Mouse (Mus musculus) retina, postnatal 7 days (tissue): ENCODE measurements around the gene Prss46.

Experiments
- DNase-seq: peaks from one replicate; pipeline ENCODE4 v3.0.0-alpha.2; 2012; ENCODE audit warnings: low read depth, low spot score

The Prss46 gene

DNA sequence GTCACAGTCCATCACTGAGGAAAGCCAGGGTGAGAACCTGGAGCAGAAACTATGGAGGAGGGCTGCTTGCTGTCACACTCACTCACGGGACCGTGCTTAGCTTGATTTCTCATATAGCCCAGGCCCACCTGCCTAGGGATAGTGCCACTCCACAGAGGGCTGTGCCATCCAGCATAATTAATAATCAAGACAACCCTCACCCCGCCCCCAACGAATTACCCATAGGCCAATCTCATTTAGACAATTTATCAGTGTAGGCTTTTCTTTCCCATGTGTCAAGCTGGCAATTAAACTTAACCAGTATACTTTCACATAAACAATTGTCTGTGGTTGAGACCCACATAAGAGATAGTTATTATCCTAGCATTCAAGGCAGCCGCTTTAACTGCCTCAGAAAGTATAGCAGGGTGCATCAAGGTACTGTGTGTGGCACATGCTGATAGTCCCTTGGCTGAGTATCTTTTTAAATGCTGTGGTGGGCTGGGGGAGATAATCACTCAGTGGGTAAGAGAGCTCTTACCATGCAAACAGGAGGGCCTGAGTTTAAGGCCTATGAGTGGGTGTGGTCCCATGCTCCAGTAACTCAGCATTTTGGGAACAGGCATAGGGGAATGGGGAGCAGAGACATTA, 14.8 kb downstream of the Prss46 start:
- no peak for DNase-seq

DNA sequence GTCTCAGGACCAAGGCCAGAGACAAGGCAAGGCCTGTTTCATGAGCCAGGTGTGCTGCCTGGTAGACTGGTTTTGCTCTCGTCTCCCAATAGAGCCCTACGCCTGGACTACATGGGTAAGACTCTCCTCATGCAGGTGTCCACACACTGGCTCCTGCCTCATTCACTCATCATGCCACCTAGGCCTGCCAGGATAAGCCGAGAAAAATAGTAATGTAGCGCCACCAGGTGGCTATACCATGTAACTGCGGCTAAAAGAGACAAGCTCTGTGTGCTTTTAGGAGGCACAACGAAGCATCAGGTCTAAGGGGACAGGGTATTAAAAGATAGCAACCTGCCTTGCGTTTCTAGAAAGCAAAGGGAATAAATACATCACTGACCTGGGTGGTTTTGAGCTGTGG, 26.7 kb downstream of the Prss46 start:
- peak; percentile 32 for DNase-seq

DNA sequence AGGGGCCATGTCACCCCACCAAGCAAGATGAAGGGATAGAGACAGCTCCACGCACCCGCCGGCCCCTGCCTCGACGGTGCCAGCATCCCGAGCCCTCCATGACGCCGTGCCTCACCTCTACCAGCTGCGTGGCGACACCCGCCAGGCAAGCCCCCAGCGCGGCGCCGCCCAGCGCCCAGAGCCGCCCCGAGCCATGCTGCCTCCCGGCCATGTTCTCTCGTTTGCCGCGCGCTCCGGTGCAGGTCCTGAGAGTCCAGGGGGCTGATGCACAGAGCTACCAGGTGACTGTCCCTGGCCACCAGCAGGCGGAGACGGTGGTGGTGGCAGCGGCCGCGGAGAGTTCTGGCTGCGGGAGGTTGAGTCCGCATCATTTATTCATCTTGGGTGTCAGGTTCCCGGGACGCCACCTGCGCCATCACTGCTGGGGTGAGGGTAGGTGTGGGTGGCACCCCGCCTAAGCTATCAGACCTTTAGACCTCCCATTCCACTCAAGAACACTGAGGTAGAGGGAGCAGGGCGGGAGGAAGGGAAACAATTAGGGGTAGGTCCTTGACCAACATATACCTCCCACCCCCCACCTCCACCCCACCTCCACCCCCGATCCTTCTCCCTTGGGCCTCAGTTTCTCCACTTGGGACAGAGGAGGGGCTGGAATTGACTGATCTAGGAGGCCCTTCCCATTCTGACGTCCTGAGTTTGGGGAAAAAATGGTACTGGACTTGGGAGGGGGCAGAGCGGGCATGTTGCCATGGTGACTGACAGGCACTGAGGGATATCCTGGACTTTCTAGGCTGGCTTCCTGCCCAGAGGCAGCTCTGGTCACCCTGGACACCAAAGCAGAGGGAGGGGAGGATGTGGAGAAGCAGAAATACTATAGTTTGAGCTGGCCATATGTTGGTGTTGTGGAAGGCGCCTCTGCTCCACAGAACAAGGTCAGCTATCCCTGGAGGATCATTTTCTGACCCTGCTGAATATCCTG, 29.7 kb downstream of the Prss46 start:
- no peak for DNase-seq

DNA sequence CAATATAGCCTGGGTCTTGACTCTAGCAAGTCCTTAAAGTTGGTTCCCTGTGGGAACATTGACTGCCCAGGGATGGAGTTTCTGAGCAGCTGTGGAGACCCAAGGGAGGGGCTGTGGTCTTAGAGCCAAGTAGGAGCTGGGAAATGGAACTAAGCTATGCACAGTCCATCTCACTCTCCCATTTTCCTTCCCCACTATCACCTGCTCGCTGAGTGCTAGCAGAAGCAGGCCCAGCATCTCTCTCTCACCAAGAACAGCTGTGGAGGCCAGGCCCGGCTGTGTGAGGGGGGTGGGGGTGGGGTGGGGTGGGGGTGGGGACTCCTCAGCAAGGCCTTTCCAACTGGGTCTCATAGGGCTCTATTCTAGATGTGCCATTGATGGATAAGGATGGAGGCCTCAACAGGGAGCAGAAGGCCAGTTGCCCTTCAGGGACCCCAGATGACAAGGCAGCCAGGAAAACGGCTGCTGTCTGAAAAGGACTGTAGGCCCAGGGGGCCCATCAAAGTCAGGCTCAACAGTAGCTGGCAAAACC, 30.4 kb downstream of the Prss46 start:
- no peak for DNase-seq

DNA sequence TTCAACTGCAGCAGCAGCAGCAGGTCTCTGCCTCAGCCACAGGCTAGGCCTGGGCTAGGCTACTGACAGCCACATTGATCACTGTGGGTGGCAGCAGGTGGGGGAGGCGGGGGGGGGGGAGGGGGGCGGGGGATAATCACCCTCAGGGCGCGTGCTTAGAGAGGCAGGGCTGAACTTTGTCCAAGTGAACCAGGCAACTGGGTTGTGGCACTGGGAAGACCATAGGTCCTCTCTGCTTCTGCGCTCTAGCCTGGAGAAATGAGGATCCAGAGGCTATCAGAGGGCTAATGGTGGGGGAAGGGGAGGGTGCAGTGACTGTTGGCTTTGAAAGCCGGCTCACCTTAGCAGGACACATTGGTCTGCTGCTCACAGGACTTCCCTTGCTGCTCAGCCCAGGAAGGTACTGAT, 31.0 kb downstream of the Prss46 start:
- DNase-seq: no peak

DNA sequence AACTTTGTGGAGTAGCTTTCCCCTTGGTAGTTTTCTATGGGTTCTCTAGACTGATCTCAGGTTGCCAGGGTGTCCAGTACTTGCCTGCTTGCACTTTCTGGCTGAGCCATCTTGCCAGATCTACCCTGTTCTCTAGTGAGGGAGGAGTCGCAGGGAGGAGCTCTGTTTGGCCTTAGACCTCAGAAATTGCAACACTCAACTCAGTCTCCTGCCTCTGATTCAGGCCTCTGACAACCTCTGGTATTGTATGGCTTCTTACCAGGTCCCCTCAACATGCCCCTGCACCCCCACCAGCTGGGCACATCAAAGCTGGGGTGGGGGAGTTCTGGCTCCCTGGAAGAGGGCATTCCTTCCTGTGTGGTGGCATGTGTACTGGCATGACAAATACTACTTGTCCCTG, 33.0 kb downstream of the Prss46 start:
- DNase-seq: no peak

DNA sequence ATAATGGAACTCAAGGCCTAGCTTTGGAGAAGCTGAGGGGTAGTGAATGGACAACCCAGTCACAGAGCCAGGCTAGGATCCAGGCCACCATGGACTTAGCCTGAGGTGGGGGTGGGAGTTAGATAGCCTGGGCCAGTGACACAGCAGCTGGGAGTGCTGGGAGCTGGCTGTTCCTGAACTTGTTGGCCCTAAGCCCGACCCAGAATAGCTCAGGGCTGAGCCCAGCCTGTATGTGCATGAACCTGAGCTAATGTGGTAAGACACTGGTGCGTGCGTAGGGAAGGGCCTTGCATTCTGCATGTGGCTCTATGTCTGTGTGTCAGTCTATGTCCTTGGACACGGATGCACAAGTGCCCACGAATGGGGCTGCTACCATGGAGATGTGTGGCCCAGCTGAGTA, 33.6 kb downstream of the Prss46 start:
- DNase-seq: no peak

DNA sequence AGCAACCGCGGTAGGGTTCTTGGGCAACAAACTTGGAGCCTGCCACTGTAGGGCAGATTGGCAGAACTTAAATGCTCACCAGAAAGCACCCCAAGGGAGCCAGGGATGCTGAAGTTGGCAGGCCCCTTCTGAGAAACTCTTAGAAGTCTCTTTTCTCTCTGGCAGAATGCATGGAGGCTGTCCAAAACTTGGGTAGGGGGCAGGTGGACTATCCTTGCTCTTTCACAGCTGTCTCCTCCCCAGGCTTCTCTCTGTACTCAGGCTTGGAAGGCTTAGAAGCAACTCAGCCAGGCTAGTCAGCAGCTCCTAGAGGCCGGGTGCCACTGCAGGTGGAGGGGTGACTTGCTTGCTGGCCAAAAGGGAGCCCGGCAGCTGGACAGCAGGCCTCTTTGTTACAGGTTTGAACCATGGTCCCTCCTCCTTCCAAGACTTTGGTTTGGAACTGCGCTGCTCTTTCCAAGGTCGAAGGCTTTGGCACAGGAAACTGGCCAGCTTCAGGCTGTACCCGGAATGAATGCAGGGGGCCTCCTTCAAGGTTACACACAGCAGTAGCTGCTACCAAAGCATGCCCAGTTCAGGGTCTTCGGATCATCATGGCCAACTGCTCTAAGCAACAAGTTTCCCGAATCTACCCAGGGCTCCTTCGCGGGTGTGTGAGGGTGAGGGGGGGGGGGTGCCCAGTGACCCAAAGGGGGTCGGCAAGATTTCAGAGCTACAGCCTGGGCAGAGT, 35.0 kb downstream of the Prss46 start, which contains the start of gene Als2cl:
Gene Als2cl (plus strand): TSS at position 680 of the 730 bp plus-strand sequence.
- DNase-seq: no peak

DNA sequence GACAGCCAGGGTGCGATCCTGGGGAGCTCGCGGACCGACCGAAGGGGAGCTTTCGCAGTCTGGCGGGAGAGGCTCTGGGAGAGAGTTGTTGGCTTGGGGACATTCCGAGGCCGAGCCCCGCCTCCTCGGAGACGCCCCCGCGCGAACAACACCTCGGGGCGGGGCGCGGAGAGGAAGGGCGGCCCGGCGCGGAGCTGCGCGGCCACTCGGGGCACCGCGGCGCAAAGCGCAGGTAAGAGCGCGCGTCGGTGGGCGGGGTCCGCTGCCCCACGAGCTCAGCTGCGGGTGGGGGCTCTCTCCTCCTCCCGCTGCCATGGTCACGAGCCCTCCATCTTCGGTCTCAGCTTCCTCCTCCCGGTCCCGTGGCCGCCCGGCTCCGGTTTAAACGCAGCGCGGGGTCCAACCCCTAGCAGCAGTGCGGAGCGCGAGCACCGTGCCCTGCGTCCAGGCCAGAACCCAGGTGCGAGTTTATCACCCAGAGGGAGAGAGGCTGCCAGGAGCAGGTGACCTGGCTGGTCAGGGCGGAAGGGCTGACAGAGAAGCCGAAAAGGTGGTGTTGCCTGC, 35.8 kb downstream of the Prss46 start, which contains the start of gene Tmie:
Gene Tmie (minus strand): TSS at position 116 of the 564 bp plus-strand sequence.
- DNase-seq: no peak

DNA sequence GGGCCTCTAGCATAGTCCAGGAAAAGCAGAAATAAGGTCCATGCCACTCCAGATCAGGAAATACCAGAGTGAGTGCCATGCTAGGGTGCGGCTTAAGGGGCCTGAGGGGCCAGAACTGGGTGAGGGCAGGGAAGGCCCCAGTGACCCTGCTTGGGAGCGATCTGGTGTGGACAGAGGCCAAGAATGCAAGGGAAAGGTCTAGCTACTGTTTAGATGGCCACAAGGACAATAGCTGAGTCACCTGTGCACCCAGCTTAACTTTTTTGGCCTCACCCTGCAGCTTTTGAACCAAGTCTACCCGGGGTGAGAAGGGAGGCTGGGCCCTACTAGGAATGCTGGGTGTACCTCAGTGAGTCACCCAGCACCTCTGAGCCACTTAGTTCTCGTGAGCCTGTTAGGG, 36.5 kb downstream of the Prss46 start:
- DNase-seq: no peak

DNA sequence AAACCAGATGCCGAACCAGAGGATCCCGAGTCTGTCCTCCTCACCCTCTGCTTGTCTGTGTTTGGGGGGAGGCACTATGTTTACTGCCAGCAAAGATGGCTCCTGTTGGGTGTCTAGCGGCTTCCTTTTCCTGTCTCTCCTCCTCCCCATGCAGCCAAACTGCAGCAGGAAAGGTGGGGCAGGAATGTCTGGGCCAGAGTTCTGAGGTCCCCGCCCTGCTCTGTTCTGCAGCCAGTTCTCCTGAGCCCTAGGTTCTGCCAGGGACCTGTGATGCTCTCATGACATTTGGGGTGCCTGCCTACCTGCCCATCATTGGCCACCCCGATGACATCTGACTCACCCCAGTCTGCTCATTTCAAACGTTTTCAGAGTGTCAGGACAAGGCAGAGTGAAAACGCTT, 37.6 kb downstream of the Prss46 start:
- no peak for DNase-seq

DNA sequence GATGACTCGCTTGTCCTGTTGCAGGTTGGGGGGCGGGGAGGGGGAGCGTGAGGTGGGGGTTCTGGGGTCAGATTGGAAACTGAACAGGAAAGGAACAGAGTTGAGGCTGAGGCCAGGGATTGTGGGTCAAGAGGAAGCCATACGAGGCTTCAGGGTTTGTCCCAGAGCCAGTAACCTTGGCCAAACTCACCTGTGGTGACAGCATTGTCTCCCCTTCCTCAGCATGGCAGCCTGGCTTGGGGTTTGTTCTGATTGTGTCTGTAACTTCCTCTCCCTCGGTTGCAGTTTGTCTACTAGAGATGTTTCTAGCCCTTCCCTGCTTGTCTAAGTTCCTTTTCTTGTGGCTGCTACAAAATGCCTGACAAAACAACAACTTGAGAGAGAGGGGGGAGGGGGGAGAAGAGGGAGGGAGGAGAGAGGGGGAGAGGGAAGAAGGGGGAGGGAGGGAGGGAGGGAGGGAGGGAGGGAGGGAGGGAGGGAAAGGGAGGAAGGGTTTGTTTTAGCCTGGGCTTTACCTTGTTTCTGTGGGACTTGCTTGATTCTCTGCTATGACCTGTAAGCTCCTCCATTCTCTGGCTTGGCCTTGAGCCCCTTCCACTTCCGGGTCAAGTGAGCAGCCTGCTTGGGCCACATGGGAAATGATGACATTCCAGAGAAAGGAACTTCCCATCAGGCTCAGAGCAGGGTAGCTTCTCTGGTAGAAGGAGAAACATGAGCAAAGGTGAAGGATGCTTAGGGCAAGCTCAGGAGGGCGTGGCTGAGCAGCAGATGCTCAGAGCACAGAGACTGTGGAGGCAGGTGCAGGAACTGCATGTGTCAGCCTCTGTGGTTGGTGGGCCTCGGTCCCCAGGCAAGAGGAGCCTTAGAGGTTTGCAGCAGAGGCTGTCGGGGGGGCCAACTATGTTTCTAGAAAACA, 43.3 kb downstream of the Prss46 start:
- DNase-seq: no peak

DNA sequence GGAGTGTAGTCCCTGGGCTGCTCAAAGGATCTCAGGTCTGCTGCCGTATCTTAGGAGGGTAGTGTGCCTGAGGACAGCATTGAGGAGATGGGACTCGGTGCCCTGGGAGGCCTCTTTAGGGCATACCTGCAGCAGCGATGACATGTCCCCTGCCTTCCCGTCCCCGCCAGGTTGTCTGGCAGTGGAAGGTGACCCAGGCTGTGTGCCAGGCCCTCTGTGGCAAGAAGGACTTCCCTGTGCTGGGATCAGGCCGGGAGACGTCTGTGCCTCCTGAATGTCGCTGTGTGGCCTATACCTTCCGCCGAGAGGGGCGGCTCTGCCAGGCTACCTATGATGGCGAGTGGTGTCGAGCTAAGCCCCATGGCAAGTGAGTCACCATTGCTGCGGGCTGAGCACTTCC, 44.6 kb downstream of the Prss46 start:
- DNase-seq: no peak

DNA sequence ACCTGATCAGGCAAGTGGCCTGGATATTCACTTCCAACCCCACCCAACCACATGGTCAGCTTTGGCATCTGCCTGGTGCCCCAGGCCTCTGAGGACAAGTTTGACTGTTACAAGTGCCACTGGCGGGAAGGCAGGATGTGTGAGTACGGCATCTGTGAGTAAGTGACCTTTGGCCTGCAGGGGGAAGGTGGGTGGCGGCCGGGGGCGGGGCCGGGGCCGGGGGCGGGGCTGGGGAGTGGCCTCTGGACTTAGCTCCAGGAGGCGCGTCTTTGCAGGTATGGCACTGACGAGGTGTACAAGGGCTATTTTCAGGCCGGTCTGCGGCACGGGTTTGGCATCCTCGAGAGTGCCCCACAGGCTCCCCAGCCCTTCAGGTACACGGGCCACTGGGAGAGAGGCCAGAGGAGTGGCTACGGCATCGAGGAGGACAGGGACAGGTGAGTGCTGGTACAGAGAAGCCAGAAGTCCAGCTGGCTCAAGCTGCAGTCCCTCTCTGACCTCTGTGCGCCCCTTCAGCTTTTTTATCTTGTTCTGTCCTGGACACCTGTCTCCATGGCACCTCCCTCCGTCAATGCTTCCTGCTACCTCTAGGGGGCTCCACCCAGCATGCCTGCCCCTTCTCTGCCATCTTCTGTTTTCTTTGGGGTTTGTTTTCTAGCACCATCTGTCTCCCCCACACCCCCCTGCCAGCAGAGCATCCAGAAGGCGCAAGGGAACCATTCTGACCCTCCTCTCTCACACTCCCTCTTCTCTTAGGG, 45.9 kb downstream of the Prss46 start:
- DNase-seq: no peak

DNA sequence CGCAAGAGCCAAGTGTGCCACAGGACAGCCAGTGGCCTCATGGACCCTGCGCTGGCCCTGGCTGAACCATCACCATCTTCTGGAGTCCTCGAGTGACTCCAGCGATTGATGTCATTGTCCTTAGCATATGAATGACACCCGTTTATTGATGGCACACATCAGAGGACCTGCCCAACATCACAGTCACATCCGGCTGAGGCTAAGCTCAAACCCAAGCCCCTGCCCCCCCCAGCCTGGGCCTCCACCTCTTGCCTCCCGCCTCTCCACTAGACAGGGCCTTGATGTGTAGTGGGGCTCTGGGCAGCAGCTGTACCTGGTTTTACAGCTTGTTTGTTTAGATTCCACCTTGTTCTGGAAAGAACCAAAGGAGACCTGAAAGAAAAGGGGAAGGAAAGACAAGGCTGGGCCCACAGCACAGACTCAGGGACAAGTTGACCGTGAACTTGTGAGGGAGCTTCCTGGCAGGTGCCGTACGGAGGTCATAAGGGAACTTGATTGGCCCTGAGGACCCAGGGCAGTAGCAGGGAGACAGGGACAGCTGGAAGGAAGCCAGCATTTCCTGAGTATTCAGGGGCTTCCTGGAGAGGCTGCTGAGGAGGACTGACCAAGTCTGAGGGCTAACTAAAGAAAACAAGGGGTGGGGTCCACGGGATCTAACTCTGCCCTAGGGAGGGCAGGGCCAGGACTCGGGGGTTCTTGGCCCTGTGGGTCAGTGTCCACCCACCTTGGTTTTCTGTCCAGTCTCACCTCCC, 46.9 kb downstream of the Prss46 start:
- DNase-seq: no peak

DNA sequence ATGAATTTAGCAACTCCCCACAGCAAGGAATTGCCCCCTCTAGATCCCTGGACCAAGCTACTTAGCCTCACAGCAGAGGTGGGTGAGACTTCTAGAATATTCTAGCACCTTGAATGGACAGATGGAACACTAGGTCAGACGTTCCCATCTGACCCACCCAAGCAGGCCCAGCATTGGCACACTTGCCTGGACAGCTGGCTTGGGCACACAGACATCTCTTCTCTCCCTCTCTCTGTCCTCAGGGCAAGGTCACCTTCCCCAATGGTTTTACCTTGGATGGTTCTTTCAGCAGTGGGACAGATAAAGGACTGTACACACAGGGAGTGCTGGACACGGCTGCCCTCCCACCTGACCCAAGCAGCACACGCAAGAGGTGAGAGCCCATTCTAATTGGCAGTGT, 48.2 kb downstream of the Prss46 start:
- no peak for DNase-seq

DNA sequence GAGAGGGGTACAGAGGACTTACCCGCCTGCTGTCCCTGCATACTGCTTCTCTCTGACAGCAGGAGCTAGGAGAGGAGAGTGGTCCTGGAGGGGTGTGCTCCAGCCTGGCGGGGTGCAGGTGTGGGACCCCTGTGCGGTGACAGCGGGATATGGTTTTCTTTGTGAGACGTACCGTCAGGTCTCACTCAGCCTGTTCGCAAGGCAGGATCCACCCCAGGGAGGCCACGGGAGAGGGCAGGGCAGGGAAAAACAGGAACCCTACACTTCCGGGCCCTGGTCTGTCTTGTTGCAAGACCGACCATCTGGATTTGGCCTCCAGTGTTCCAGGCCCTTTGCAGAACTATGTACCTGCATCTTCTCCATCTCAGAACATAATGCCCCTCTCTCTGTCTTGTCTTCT, 49.1 kb downstream of the Prss46 start:
- DNase-seq: no peak

DNA sequence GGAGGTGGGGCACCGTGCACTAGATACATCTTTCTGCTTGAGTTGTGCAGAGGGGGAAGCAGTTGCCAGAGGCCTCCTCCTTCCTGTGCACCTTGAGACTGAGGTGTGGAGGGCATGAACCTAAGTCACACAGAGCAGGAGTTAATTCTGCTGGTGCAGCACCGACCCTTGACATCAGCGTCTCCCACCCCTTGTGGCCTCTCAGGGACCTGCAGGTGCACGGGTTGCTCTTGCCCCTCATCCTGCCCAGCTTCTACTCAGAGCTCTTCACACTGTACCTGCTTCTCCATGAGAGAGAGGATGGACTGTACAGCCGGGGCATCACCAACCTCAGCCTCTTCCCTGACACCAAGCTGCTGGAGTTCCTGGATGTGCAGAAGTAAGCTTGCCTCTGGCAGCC, 51.2 kb downstream of the Prss46 start:
- no peak for DNase-seq

DNA sequence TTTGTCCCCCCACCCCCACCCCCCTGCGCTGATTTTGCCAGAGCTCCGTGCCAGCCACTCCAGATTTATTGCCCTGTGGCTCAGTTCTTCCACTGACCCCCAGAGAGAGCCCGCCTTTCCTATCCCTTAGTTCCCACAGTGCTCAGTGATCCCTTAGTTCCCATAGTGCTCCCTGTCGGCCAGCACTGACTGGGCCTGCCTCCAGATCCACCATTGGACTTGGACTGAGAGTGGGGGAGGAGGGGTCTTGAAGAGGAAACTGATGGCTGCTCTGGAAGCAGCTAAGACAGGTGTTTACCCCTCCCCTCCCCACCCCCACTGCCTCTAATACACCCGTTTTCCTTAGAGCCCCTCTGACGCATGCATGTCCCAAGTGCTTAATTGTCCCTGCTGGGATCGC, 51.7 kb downstream of the Prss46 start:
- no peak for DNase-seq
